Mouse (Mus musculus): Measurements from ENCODE around the gene Hsf2.
A peak's percentile ranks its signal among the peaks of the same experiment; 100 is the strongest.

The Hsf2 gene

GRCm38 (mm10) chr10:57485908-57486541 is at the start of gene Hsf2:
TSS of gene Hsf2 (plus strand) at chr10:57486385.
- DNase-seq (ENCODE audit: extremely low spot score, low spot score), result peak; percentile 93

DNA sequence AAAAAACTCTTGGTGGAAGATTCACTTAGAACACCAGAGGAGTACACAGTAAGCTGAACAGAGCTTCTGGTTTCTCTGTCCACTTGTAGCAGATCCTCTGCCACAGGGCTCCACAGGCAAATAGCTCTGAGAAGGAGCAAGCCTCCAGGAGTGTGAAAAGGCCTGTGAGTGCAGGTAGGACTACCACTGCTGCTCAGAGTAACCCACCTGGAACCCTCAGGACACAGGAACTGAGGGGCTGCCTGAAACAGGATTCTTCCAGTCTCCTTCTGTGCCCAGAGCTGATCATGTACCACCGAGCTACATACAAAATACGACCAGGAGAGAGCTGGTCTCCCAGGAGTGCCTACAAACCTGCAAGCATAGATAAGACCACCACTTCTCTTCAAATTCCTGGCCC is 48.3 kb upstream of the Hsf2 start:
- DNase-seq (ENCODE audit: extremely low spot score, low spot score), result peak; percentile 21

DNA sequence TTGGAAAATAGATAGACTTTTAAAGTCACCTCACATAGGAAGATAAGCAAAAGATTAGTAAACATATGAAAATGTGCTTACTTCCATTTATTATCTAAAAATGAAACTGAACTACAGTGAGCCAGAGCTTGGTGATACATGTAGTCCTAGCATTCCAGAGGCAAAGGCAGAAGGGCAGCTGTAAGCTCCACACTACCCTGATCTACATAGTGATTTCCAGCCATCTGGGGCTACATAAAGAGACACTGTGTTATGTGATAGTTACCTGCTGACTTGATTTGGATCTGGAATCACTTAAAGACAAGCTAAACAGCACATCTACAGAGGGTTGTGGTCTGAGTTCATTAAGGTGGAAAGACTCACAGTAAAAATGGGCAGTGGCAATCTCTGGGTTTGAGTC is 45.1 kb upstream of the Hsf2 start:
- no peak for DNase-seq (ENCODE audit: extremely low spot score, low spot score)

GRCm38 (mm10) chr10:57444392-57444791 is 41.8 kb upstream of the Hsf2 start:
- no peak for DNase-seq (ENCODE audit: extremely low spot score, low spot score)

DNA sequence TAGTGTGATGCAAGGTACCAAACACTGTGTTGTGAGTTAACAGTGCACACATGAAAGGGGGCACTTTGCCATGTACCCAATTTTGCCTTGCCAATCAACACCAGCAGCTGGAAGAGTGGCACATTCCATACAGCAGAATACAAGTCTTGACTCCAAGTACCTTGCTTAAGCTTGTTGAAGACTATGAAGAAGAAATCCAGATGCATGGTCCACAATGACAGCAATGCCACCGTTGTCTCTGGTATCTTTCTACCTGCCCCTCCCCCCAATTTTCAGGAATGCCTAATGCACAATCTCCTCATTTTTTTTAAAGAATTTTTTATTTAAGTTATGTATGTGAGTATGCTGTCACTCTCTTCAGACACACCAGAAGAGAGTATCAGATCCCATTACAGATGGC is 40.5 kb upstream of the Hsf2 start:
- no peak for DNase-seq (ENCODE audit: extremely low spot score, low spot score)

- no peak for DNase-seq (ENCODE audit: extremely low spot score, low spot score)
Measured at GRCm38 (mm10) chr10:57447657-57448050, 38.5 kb upstream of the Hsf2 start.

DNA sequence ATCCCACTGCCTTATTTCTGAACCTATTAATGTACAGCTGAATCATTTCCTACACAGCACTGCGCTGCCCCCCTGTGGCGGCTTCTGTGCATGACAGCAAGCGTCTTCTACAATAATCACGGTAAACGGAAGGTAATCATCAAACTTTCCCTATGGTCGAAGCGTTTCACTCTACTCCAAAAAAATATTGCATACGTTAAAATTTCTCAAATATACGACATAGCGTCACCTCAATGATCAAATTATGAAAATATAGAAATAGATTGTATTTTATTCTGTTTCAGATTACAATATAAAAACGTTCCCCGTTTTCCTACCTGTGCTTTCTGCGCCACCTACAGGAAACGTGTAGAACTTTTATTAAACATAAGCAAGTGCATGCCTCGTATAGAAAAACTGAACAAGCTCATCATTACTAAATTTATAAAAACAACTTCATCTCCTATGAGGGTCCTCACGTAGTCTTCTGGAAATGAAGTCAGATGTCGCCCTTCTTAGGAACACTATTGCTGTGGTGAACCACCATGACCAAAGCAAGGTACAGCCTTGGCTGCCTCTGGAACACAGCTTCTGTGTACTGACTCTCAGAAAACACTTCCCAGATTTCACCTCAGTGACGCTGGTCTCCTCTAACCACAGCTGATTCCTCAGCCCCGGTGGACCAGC is 38.0 kb upstream of the Hsf2 start:
- DNase-seq (ENCODE audit: extremely low spot score, low spot score), result peak; percentile 76

GRCm38 (mm10) chr10:57463298-57463697 is 22.9 kb upstream of the Hsf2 start:
- DNase-seq (ENCODE audit: extremely low spot score, low spot score), result peak; percentile 33

GRCm38 (mm10) chr10:57465768-57466167 is 20.4 kb upstream of the Hsf2 start:
- DNase-seq (ENCODE audit: extremely low spot score, low spot score), result no peak

GRCm38 (mm10) chr10:57477121-57477843 is 8.9 kb upstream of the Hsf2 start:
- DNase-seq (ENCODE audit: extremely low spot score, low spot score), result no peak

DNA sequence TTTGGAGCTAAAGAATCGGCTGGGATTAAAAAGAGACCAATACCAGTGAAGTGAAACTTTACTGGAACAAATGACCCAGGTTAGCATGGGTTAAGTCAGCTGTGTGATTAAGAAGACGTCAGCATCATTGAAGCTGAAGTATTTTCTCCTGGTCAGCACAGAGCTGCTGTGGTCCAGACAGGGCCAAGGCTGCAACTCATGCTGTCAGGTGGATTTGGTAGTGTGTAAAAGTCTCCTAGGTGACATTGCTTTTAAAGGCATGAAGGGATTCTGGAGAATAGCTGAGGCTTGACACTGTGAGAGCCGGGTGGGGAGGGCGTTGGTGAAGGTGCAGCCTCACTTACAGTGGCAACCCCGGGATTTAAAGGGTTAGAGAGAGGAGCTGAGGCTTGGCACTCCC is 4.5 kb upstream of the Hsf2 start:
- no peak for DNase-seq (ENCODE audit: extremely low spot score, low spot score)

DNA sequence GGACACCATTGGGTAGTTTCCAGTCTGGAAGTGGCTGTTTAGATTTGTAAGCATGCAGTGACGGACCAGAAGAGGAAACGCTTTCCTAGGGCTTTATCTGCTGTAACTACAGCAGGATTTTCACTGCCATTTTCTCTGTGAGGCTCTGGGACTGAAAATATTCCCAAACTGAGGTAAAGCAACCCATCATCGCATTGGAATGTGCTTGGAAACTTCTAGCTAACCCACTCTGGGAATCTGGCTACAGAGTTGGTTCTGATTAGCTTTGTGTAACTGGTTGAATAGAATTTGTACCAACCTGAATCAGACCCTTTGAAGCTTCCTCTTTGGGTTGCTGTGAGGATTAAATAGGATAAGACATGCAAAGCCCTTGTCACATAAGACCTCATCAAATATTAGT is 1.4 kb upstream of the Hsf2 start:
- DNase-seq (ENCODE audit: extremely low spot score, low spot score), result no peak

GRCm38 (mm10) chr10:57486542-57487071 is 422 bp downstream of the Hsf2 start:
- no peak for DNase-seq (ENCODE audit: extremely low spot score, low spot score)

DNA sequence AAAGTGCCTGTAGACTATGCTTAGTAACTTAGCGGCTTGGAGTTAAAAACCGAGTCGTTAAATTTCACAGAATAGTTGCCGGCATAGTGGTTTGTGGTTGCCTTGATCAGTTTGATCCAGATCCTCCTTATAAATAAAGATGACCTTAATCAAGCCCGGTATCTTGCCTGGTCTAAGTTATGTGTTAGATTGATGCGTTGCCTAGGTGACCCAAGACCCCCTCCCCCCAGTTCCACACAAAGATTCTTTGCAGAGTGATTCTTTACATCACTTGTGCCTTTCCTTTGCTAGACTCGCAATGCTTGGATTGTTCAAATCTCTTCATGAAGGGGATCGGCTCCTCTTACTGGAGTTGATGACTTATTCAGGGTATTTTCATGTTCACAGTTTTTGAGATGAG is 1.0 kb downstream of the Hsf2 start:
- peak; percentile 54 for DNase-seq (ENCODE audit: extremely low spot score, low spot score)

GRCm38 (mm10) chr10:57488591-57488990 is 2.4 kb downstream of the Hsf2 start:
- no peak for DNase-seq (ENCODE audit: extremely low spot score, low spot score)

DNA sequence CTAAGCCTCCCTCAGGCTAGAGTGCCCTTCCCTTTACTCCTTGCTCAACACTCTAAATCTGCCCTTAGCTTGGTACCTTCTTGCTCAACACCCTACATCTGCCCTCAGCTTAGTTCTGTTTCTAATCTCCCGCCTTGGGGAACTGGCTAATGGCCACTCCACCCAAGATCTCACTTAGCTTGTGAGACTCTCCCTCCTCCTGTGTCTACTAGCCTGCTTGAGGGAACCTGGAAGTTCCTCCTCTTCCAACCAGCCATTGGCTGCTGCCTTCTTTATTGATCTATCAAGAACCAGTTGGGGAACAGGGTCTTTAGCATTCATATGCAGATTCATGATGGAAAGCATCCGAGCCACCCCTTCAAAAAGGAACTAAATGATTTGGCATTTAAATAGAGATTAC is 5.9 kb downstream of the Hsf2 start:
- DNase-seq (ENCODE audit: extremely low spot score, low spot score), result no peak

DNA sequence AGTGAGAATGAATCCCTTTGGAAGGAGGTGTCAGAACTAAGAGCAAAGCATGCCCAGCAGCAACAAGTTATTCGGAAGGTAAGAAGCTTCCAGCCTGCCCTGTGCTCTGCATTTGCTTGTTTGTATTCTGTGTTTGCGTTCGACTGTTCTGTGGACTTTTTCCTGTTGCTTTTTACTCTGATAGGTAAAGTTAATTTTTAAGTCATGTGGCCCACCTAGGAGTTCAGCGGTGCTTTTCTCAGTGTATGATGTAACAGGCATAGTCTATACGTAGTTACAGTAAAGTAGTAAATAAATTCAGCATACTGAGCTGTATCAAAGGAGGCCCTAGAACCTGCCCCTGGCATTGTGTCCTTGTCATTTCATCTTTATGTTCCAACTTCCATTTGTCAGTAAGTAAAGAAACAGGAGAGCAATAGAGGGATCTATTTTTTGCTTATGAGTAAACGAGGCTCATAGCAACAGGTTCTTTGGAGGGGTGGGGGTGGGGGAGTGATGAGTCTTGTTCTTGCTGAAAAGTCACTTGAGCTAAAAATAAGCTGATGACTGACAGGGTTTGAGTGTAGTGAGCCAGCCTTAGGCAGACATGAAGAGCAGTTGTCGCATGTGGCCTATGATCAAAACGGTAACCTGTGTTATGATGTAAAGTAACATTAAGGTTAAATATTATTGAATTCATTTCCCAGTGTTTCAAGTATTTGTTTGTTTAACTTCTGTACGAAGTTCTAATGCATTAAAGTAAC is 13.4 kb downstream of the Hsf2 start:
- no peak for DNase-seq (ENCODE audit: extremely low spot score, low spot score)

- DNase-seq (ENCODE audit: extremely low spot score, low spot score), result no peak
Measured at GRCm38 (mm10) chr10:57514616-57515015, 28.4 kb downstream of the Hsf2 start.

DNA sequence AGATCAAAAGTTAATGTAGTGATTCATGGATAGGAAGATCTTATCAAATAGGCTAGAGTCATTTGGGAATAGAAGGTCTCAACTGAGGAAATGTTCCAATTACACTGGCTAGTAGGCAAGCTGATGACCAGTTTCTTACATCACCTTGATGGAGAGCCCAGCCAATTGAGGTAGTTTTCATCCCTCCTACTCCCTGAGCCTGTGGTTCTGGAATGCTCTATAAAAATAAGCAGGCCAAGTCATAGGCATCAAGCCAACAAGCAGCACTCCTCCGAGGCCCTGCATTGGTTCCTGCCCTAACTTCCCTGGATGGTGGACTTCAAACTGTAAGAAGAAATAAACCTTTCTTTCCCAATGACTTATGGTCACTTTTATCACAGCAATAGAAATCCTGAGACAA is 29.1 kb downstream of the Hsf2 start:
- DNase-seq (ENCODE audit: extremely low spot score, low spot score), result no peak

DNA sequence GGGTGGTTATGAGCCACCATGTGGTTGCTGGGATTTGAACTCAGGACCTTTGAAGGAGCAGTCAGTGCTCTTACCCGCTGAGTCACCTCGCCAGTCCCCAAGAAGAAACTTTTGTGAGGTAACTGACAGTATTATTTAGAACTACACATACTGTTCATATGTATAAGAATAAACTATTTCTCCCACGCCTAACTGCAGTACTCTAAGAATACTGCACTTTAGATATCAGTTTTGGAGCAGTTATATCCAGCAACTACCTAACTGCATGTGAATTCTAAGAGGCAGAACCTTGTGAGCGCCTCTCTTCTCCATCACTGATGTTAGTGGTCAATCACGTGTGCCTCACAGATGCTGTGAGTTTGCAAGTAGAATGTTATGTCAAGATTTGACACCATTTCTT is 40.3 kb downstream of the Hsf2 start:
- no peak for DNase-seq (ENCODE audit: extremely low spot score, low spot score)

DNA sequence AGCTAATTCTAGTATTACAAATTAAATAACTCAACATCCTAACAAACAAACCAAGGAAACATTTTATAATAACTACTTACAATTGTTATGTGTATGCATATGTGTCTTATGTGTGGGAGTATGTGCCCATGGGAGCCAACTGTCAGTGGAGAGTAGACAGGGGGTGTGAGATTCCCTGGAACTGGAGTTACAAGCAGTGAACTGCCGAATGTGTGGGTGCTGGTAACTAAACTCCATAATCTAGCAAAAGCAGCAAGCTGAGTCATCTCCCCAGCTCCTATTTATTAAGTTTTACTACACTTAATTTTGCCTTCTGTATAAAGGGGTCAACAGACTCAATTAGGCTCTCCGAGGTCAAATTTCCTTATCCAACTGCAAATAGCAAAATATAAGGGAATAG is 44.9 kb downstream of the Hsf2 start:
- no peak for DNase-seq (ENCODE audit: extremely low spot score, low spot score)
